Mouse (Mus musculus) lung, embryonic 14.5 days (tissue): ENCODE results near the gene Ednrb. TPM values are rescaled to one million over a fixed set of nuclear protein-coding genes. Genes with fewer than 3 reads are reported as not detected.
A peak's percentile ranks its signal among the peaks of the same experiment; 100 is the strongest.

Experiments used
- ATAC-seq: fragments of 200-750 bp; cut with Nextera tagmentation; 2 replicates; pipeline ENCODE4 v1.8.0; 2017; ENCODE audit warnings: mild to moderate bottlenecking, moderate TSS enrichment, moderate library complexity; ENCODE audit not compliant: insufficient read depth
- DNase-seq: peaks from one replicate; pipeline ENCODE4 v3.0.0-alpha.2; 2015
- H3K27ac ChIP-seq: fragments of 300-500 bp; sonication (generic); 2 replicates; pipeline ENCODE4 v1.5.1; 2014; ENCODE audit warnings: low read depth, mild to moderate bottlenecking, moderate library complexity
- H3K27me3 ChIP-seq: fragments of 300-500 bp; sonication (generic); 2 replicates; pipeline ENCODE4 v1.6.1; 2014; ENCODE audit warnings: low read length, control low read depth; ENCODE audit not compliant: insufficient read depth
- H3K36me3 ChIP-seq: fragments of 300-500 bp; sonication (generic); 2 replicates; pipeline ENCODE4 v1.6.1; 2014; ENCODE audit warnings: control low read depth; ENCODE audit not compliant: insufficient read depth
- H3K4me1 ChIP-seq: fragments of 300-500 bp; sonication (generic); 2 replicates; pipeline ENCODE4 v1.6.1; 2014; ENCODE audit warnings: antibody characterized with exemption, control low read depth; ENCODE audit not compliant: insufficient read depth
- H3K4me2 ChIP-seq: fragments of 300-500 bp; sonication (generic); 2 replicates; pipeline ENCODE4 v1.6.1; 2014; ENCODE audit warnings: mild to moderate bottlenecking
- H3K4me3 ChIP-seq: fragments of 300-500 bp; sonication (generic); 2 replicates; pipeline ENCODE4 v1.5.1; 2014; ENCODE audit warnings: low read depth, low read length
- H3K9ac ChIP-seq: fragments of 300-500 bp; sonication (generic); 2 replicates; pipeline ENCODE4 v1.6.1; 2014
- H3K9me3 ChIP-seq: fragments of 300-500 bp; sonication (generic); 2 replicates; pipeline ENCODE4 v1.6.1; 2016; ENCODE audit warnings: low read depth, low read length, control low read depth
- CTCF ChIP-seq: IDR thresholded peaks from 2 replicates; pipeline ENCODE4 v1.5.1; 2016; ENCODE audit warnings: antibody characterized with exemption, low read depth
- WGBS: fragments of 180-500 bp; shearing (Covaris S2); extraction: QIAGEN DNeasy Blood & Tissue Kit; methylation state at CpG from one replicate; pipeline ENCODE4 v1.1.7; 2014; 5-methylcytosine and 5-hydroxymethylcytosine counted together
- polyA plus RNA-seq: library from polyadenylated mRNA; unstranded; fragments of >200 nt; fragmentation: Nextera tagmentation; extraction: Ambion mirVana; gene quantifications from 2 replicates; pipeline ENCODE4 v1.2.1, GENCODE M21; 2014

Ednrb gene
- polyA plus RNA-seq, 1 experiment from 2014 or later, result 136 TPM

DNA sequence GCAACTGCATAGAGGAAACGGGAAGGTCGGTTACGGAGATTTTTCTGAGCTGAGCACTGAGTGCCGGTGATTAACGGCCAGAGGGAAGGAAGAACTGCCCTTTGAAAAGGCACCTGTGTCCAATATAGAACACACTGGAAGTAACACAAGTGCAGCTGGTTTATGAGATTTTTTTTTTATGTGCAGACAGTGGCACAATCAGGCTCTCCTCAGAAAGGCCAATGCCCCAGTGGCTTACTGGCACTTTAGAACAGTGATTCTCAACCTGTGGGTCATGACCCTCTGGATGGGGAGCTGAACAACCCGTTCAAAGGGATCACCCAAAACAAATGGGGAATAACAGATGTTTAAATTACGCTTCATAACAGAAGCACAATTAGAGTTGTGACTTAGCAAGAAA, 20.7 kb downstream of the Ednrb start:
- ATAC-seq, result no peak

DNA sequence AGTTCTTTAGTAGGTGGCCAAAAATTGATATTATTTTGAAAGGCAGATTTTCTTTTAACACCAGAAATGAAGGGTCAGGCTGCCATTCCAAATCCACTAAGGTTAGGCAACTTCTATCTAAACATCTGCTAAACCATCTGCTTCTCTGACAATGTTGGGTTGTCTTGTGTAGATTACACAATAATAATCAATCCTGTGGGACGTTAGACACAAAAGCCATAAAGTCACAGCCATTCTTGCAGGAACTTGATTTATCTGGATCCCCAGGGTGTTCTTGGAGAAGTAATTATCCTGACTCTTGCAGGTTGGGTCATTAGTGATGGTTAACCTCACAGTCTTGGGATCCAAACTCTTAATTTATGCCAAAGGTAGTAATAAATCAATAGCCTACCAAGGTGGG, 21.6 kb downstream of the Ednrb start:
- ATAC-seq (no peak), DNase-seq (no peak)
- H3K27me3 ChIP-seq, result no peaks in the 10 kb centered on the region
- H3K9me3 ChIP-seq, result no peaks in the 10 kb centered on the region
- H3K27ac ChIP-seq, result no peak overlapping the region
- 44% methylated on average over 1 of the region's 1 CpGs for WGBS
- H3K4me3 ChIP-seq, result no peak overlapping the region
- no peak for TF ChIP-seq CTCF
- H3K4me1 ChIP-seq, result no peaks in the 10 kb centered on the region
- H3K36me3 ChIP-seq, result 0 out of 2 replicates have a peak, but pooled peaks cover 7% of the 10 kb centered on the region
- no peak overlapping the region for H3K4me2 ChIP-seq
- no peak overlapping the region for H3K9ac ChIP-seq

More for the DNA sequence above, 20.7 kb downstream of the Ednrb start:
- Histone ChIP-seq H3K4me2 (no peak overlapping the region), H3K4me1 (no peaks in the 10 kb centered on the region), H3K9me3 (no peaks in the 10 kb centered on the region), H3K27ac (no peak overlapping the region), H3K9ac (no peak overlapping the region), H3K27me3 (no peaks in the 10 kb centered on the region), H3K4me3 (no peak overlapping the region), H3K36me3 (0 out of 2 replicates have a peak, but pooled peaks cover 7% of the 10 kb centered on the region)
- WGBS, result 71% methylated on average over 7 of the region's 7 CpGs
- no peak for TF ChIP-seq CTCF
- no peak for DNase-seq

DNA sequence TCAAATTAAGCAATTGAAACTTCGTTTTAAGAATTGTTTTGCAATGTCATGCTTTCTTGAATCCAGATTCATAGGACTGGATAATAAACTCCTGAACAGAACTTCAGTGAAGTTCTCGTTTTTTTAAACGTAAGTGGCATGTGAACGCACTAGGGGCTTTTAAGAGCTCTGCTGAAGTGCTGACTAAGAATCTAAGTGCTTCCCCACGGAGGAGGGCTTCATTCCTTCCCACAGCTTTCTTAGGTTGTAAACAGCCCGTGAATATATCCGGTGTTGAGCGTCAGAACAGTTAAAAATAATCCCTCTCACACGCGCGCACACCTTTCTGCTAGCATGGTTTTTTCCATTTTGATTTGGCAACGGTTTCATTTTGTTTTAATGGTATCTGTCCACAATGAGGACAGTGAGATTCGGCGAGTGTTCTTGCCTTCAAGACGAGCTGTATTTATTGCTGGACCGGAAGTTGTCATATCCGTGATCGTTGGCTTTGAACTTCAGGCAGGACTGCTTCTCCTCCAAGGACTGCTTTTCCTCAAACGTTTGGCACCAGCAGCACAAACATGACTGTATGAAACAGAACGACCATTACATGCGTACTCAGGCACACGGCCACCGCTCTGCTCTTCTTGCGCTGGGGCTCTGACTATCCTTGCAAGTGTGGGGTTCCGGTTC, 27.4 kb downstream of the Ednrb start:
- 68% methylated on average over 25 of the region's 25 CpGs for WGBS
- DNase-seq, result peak; percentile 49
- Histone ChIP-seq H3K36me3 (peaks cover 17% of the 10 kb centered on the region; the same call in 1 of the 2 replicates), H3K4me1 (no peaks in the 10 kb centered on the region), H3K4me2 (0 out of 2 replicates have a peak overlapping the region, but pooled peaks have one; percentile 13), H3K27ac (no peak overlapping the region; the same call in 1 of the 2 replicates), H3K9ac (no peak overlapping the region), H3K4me3 (no peak overlapping the region), H3K9me3 (no peaks in the 10 kb centered on the region), H3K27me3 (no peaks in the 10 kb centered on the region)
- TF ChIP-seq CTCF, result no peak
- ATAC-seq, result 0 out of 2 replicates have a peak, but pooled peaks have one; percentile 33

DNA sequence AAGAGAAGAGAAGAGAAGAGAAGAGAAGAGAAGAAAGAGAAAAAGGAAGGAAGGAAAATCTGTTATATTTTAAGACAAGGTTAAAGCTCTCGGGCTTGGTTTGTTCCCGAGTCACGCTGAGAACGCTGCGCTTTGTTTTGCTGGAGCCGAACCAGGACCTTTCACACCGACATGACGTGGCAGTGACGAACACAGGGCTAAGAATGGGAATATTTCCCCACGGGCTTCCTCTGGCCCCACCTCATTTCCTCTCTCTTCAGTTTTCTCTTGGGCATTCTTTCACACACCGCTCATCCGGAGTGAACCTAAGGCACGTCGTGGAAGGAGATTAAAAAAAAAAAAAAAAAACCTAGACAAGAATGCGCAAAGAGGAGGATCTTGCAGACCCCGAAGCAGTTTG, 28.7 kb downstream of the Ednrb start:
- Histone ChIP-seq H3K27me3 (no peaks in the 10 kb centered on the region), H3K36me3 (peaks cover 12% of the 10 kb centered on the region; the same call in 1 of the 2 replicates), H3K4me1 (no peaks in the 10 kb centered on the region), H3K4me2 (peak overlapping the region; percentile 33), H3K4me3 (no peak overlapping the region), H3K9ac (no peak overlapping the region), H3K9me3 (no peaks in the 10 kb centered on the region), H3K27ac (peak overlapping the region; percentile 54; the same call in 1 of the 2 replicates)
- no peak for TF ChIP-seq CTCF
- 40% methylated on average over 16 of the region's 16 CpGs for WGBS
- peak; percentile 79 for DNase-seq
- ATAC-seq, result peak; percentile 50; the same call in 1 of the 2 replicates

DNA sequence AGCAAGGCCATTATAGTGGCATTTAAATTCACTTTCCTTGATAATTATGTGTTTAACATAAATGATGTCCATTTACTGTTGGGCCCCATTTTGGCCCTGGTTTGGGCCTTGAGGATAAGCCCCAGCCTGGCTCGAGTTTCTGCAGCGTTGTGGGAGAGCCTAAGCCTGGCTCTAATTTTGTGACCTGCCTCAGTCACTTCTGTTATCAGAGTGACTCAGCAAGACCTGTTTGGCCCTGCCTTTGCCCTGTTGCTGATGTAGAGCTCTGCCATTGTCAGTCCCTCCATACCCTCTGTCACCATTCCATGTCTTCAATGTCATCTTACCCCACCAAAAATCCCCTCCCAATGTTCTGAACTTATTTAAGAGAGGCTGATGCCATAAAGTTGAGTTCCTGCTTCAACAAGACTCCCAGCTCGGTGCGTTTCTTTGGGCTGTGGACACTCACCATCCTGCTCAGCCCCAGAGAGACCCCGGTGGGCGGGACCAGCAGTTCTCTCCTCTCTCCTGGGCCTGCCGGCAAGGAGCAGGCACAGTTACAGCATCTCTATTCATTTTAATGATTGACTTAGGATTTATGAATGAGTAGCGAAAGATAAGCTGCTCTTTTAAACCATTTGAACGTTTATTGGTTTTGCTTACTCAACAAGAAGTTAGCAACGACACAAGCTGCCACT, 30.0 kb downstream of the Ednrb start:
- no peak overlapping the region for H3K4me2 ChIP-seq
- H3K27ac ChIP-seq, result no peak overlapping the region
- no peak for DNase-seq
- H3K27me3 ChIP-seq, result no peaks in the 10 kb centered on the region
- peaks cover 9% of the 10 kb centered on the region; the same call in 1 of the 2 replicates for H3K36me3 ChIP-seq
- H3K9ac ChIP-seq, result no peak overlapping the region
- no peak for TF ChIP-seq CTCF
- H3K4me3 ChIP-seq, result no peak overlapping the region
- no peaks in the 10 kb centered on the region for H3K9me3 ChIP-seq
- ATAC-seq, result no peak
- 58% methylated on average over 10 of the region's 10 CpGs for WGBS
- H3K4me1 ChIP-seq, result no peaks in the 10 kb centered on the region

DNA sequence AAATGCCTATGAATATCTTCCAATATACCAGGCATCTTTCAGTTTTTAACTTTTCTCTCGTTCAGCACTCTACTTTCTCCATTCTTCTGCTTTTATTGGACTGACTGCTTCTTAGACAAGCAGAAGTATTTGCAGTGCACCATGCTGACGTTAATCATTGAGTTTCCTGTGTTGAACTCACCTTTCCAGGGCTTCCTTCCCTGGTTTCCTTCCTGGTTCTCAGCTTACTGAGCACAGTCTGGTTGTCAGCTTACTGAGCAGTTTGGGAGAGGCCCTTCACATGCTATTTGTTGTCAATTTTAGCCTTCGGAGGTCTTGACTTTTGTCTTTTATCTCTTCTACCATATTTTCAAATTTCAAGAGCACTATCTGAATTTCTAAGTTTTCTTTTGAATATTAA, 31.0 kb downstream of the Ednrb start:
- WGBS, result 64% methylated on average over 3 of the region's 3 CpGs

DNA sequence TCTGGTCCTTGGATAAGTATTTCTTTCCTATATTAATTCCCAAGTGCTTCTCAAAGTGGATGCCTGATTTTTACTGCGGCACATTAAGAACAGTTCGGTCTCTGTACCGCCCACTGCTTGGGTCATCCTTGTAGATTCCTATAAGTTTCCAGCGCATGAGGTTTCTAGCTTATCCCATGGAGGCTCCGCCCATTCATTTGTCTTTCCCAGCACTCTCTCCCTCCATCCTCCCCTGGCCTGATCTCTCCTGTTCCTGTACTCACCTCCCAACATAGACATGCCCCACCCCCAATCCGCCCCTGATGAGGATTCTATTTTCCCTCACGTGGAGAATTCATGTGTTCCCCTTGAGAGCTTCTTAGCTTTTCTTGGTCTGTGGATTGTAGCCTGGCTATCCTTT, 32.9 kb downstream of the Ednrb start:
- no peak overlapping the region for H3K4me3 ChIP-seq
- no peaks in the 10 kb centered on the region for H3K9me3 ChIP-seq
- DNase-seq (no peak), ATAC-seq (no peak; the same call in 1 of the 2 replicates)
- 91% methylated on average over 7 of the region's 7 CpGs for WGBS
- H3K9ac ChIP-seq, result no peak overlapping the region
- no peak overlapping the region for H3K4me2 ChIP-seq
- H3K27ac ChIP-seq, result no peak overlapping the region
- peaks cover 9% of the 10 kb centered on the region; the same call in 1 of the 2 replicates for H3K36me3 ChIP-seq
- no peak for TF ChIP-seq CTCF
- no peaks in the 10 kb centered on the region for H3K4me1 ChIP-seq
- no peaks in the 10 kb centered on the region for H3K27me3 ChIP-seq

More for the DNA sequence above, 31.0 kb downstream of the Ednrb start:
- Histone ChIP-seq H3K9ac (no peak overlapping the region), H3K4me2 (no peak overlapping the region), H3K4me3 (no peak overlapping the region), H3K36me3 (peaks cover 9% of the 10 kb centered on the region; the same call in 1 of the 2 replicates), H3K4me1 (no peaks in the 10 kb centered on the region), H3K27me3 (no peaks in the 10 kb centered on the region), H3K9me3 (no peaks in the 10 kb centered on the region), H3K27ac (no peak overlapping the region)
- DNase-seq (peak; percentile 34), ATAC-seq (no peak)
- no peak for TF ChIP-seq CTCF
